8 mouse cellular contexts compared by ENCODE assay signal in the genomic region with DNA sequence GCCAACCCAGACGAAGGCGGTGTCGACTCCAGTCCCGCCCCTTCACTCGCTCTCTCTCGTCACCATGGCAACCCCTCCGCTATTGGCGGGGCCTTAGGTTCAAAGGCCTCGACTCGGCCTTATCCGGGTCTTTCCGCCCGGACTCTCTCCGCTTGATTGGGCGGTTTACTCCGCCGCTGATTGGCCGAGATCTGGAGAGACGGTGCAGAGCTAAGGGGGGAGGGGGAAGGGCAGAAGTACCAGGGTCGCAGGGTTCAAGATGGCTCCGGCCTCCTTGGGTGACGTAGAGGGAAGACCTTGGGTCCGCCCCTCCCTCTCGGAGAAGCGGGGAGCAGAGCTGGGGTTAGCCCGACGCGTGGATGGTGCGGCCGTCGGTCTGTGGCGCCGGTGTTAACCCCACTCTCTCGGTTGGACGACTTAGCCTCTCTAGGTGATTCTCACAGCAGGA. TPM values are rescaled to one million over a fixed set of nuclear protein-coding genes. Genes with fewer than 3 reads are reported as not detected.
DNase-seq lines count a peak whose midpoint lies in the region; ATAC-seq lines count a peak whose summit lies in the region.

A gene (plus strand): TSS at position 202 of the 448 bp plus-strand sequence.

- DNase-seq in adrenal gland, postnatal 14 days = peak; percentile 100
- DNase-seq in heart, adult 11 months = peak; percentile 100
- DNase-seq in kidney, adult 11 months = peak; percentile 100
- peak; percentile 99 for DNase-seq in left cerebral cortex, postnatal 4 days
- DNase-seq in midbrain, embryonic 11.5 days (ENCODE audit: low spot score, missing footprints) = peak; percentile 100
- DNase-seq in right cerebral cortex, postnatal 4 days = peak; percentile 94
- no peak for DNase-seq in Muller cell, postnatal 12 days (ENCODE audit: inconsistent ontology term)

- peak within 1 kb of the TSS; percentile 91 for H3K27ac ChIP-seq in embryonic facial prominence, embryonic 12.5 days
- H3K27ac ChIP-seq in midbrain, embryonic 11.5 days (ENCODE audit: low read depth, low read length) = peak within 1 kb of the TSS; percentile 88

- H3K4me1 ChIP-seq in embryonic facial prominence, embryonic 12.5 days = peaks cover 41% of the 10 kb centered on the region
- peaks cover 26% of the 10 kb centered on the region for H3K4me1 ChIP-seq in midbrain, embryonic 11.5 days (ENCODE audit: control insufficient read depth, insufficient read depth, low read length)

- peak within 1 kb of the TSS; percentile 97 for H3K4me3 ChIP-seq in embryonic facial prominence, embryonic 12.5 days
- H3K4me3 ChIP-seq in midbrain, embryonic 11.5 days (ENCODE audit: low read depth, low read length) = peak within 1 kb of the TSS; percentile 99

- intact Hi-C loops in left cerebral cortex, postnatal 4 days (cut with DNase I) = no loop called here

- H3K9me3 ChIP-seq in embryonic facial prominence, embryonic 12.5 days = no peaks in the 10 kb centered on the region
- H3K9me3 ChIP-seq in midbrain, embryonic 11.5 days (ENCODE audit: control insufficient read depth, low read length) = no peaks in the 10 kb centered on the region

- H3K4me2 ChIP-seq in embryonic facial prominence, embryonic 12.5 days (replicated peaks) = peak within 1 kb of the TSS; percentile 91
- H3K4me2 ChIP-seq in midbrain, embryonic 11.5 days = peak within 1 kb of the TSS; percentile 97

- peak within 1 kb of the TSS; percentile 97 for H3K9ac ChIP-seq in embryonic facial prominence, embryonic 12.5 days
- H3K9ac ChIP-seq in midbrain, embryonic 11.5 days (ENCODE audit: low read length) = peak within 1 kb of the TSS; percentile 96

- H3K36me3 ChIP-seq in embryonic facial prominence, embryonic 12.5 days = peaks cover 23% of the 10 kb centered on the region
- H3K36me3 ChIP-seq in midbrain, embryonic 11.5 days (ENCODE audit: control insufficient read depth, insufficient read depth, low read length) = peaks cover 7% of the 10 kb centered on the region

- H3K27me3 ChIP-seq in embryonic facial prominence, embryonic 12.5 days = no peaks in the 10 kb centered on the region
- H3K27me3 ChIP-seq in midbrain, embryonic 11.5 days (ENCODE audit: control insufficient read depth, insufficient read depth, low read length) = no peaks in the 10 kb centered on the region

- ATAC-seq in embryonic facial prominence, embryonic 12.5 days (ENCODE audit: insufficient number of reproducible peaks, insufficient read depth, low FRiP score, low TSS enrichment) = peak; percentile 80
- peak; percentile 89 for ATAC-seq in midbrain, embryonic 11.5 days (ENCODE audit: low FRiP score)

- under 1% methylated on average over 34 of the region's 35 CpGs for WGBS in embryonic facial prominence, embryonic 12.5 days
- WGBS in midbrain, embryonic 11.5 days = under 1% methylated on average over 33 of the region's 35 CpGs

RNA-seq across cellular contexts. Expression of the gene that starts here (rescaled TPM):
- total RNA-seq in adrenal gland, postnatal 14 days (2021) = 101 and 103 TPM in 2 replicates
- polyA plus RNA-seq in embryonic facial prominence, embryonic 12.5 days (2016; fragmentation: Nextera tagmentation; extraction: Ambion mirVana) = 54.8 and 62.8 TPM in 2 replicates
- 100 to 1,000 TPM; 145 to 154 TPM for total RNA-seq in left cerebral cortex, postnatal 4 days (2021)
- 68.4 and 75.3 TPM in 2 replicates for polyA plus RNA-seq in midbrain, embryonic 11.5 days (2014; fragmentation: Nextera tagmentation; extraction: Ambion mirVana)
